Mouse (Mus musculus): ENCODE measurements around the gene Cd3g.

The Cd3g gene

DNA sequence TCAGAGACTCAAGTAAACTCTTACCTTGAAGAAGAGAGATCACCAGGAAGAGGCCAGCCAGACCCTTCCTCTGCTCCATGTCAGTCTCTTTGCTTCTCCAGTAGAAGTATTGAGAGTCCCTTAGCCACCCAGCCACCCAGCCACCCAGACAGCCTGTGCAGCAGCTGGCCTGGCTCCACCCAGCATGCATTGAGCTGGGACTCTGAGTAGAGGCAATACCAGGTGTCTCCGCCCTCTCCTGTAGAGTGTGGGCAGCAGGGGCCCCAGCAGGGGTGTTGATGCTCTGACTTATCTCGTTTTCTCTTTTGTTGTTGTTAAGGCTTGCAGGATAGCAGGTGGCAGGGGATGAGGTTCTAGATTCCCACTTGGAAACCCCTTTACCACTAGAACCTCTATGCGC, at the start of gene Cd3g:
Cd3g (minus strand) TSS at position 190 of the 400 bp plus-strand sequence.
- DNase-seq (ENCODE audit: low spot score) = no peak

- no peak for DNase-seq (ENCODE audit: low spot score)
Observed at GRCm38 (mm10) chr9:45027376-45027775, 47.1 kb upstream of the Cd3g start.

DNA sequence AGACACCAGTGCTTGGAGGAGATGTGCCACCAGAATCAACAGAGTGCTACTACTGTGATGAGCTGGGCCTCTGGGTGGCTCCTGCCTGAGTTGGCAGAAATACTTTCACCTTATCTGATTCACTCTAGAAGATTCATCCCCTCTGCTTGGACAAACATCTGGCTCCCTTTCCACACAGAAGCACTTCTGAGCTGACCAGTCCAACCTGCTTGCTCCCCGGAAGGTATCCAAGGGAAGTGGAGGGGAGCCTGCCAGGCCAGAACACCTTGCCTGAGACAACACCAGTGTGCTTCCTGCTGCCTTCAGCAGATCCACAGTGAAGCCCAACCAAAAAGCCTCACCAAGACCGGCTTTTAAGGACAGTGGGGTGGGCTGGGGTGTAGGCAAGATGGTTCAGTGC, 44.0 kb upstream of the Cd3g start:
- DNase-seq (ENCODE audit: low spot score) = no peak

- no peak for DNase-seq (ENCODE audit: low spot score)
Observed at GRCm38 (mm10) chr9:45023638-45024037, 43.4 kb upstream of the Cd3g start.

- DNase-seq (ENCODE audit: low spot score) = peak; percentile 41
Observed at GRCm38 (mm10) chr9:45022800-45023199, 42.6 kb upstream of the Cd3g start.

- no peak for DNase-seq (ENCODE audit: low spot score)
Observed at GRCm38 (mm10) chr9:45018031-45018430, 37.8 kb upstream of the Cd3g start.

GRCm38 (mm10) chr9:45015841-45016240, 35.6 kb upstream of the Cd3g start:
- DNase-seq (ENCODE audit: low spot score) = no peak

- no peak for DNase-seq (ENCODE audit: low spot score)
Observed at GRCm38 (mm10) chr9:45014879-45015278, 34.6 kb upstream of the Cd3g start.

GRCm38 (mm10) chr9:45011291-45011690, 31.1 kb upstream of the Cd3g start:
- no peak for DNase-seq (ENCODE audit: low spot score)

GRCm38 (mm10) chr9:45010461-45010860, 30.2 kb upstream of the Cd3g start:
- no peak for DNase-seq (ENCODE audit: low spot score)

GRCm38 (mm10) chr9:45009180-45010078, 29.2 kb upstream of the Cd3g start, which contains the start of gene Cd3e:
TSS of gene Cd3e (minus strand) at chr9:45009627.
- no peak for DNase-seq (ENCODE audit: low spot score)

- DNase-seq (ENCODE audit: low spot score) = no peak
Observed at GRCm38 (mm10) chr9:45008342-45008741, 28.1 kb upstream of the Cd3g start.

DNA sequence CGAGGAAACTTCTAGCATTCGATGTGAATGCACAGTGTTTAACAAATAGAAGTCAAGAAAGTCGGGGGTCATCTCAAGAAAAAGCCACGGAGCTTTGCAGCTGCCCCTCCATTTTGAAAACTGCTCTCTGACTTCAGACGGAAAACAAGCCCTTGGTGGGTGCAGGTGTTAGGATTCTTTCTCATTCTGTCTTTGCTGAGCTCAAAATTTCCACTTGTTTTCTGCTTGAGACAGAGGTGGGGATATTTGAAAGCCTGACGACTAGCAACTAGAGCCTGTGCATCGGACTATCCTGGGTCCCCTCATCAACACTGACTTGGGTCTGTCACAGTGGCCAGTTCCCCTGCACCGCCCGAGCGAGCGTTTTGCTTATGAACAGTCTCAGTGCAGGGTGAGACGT, 27.2 kb upstream of the Cd3g start:
- no peak for DNase-seq (ENCODE audit: low spot score)

DNA sequence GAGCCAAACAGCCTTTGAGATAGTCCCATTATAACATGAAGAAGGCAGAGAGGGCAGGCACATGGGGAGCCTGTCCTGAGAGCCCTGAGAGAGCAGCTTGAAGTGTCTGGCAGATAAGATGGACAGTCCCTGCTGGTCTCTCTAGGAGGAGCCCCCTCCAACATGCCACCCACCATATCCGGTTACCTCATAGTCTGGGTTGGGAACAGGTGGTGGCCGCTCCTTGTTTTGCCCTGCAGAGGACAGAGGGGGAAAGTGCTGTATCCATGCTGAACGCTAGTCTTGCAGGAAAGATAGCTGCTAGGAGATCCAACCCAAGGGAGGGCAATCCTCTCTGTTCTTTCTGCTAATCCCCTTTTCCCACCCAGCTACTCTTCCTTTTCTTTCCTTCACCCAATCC, 20.0 kb upstream of the Cd3g start:
- no peak for DNase-seq (ENCODE audit: low spot score)

GRCm38 (mm10) chr9:44999776-45000175, 19.5 kb upstream of the Cd3g start:
- no peak for DNase-seq (ENCODE audit: low spot score)

GRCm38 (mm10) chr9:44999171-44999570, 18.9 kb upstream of the Cd3g start:
- no peak for DNase-seq (ENCODE audit: low spot score)

DNA sequence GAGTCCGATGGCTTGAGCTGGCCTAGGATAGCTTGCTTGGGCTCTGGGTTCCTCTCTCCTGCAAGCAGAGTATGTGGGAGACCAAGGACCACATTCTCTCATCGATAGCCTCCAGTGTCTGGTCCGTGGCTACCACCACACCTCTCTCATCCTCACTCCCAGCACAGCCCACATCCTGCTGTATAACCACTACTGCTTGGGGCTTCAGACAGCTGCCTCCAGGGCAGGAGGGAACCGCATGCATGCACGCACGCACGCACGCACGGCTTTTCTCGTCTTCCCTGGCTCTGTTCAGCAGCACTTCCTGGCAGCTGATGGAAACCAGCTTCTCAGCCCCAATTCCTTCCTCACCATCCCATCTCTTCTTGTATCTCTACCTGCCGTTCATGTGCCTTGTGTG, 17.9 kb upstream of the Cd3g start:
- no peak for DNase-seq (ENCODE audit: low spot score)

- no peak for DNase-seq (ENCODE audit: low spot score)
Observed at GRCm38 (mm10) chr9:44996590-44996989, 16.4 kb upstream of the Cd3g start.

GRCm38 (mm10) chr9:44994962-44995361, 14.7 kb upstream of the Cd3g start:
- no peak for DNase-seq (ENCODE audit: low spot score)

- DNase-seq (ENCODE audit: low spot score) = no peak
Observed at GRCm38 (mm10) chr9:44993268-44993667, 13.0 kb upstream of the Cd3g start.

DNA sequence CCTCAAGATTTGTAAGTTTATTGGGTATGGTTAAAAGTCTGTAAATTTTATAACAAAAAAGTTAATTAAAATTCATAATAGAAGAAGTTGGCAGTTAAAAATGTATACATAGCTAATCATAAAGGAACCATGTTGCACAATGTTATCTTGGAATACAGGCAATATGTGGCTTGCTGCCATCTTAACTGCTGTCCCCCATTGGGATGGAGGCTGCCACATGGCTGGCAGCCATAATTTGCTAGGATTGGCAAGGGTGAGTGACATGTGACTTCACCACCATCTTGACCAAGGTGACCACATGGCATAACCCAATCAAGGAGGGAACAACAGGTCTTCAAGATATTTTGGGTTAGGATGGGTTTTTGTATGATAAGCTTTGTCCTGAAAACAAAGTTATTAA, 12.0 kb upstream of the Cd3g start:
- no peak for DNase-seq (ENCODE audit: low spot score)

- no peak for DNase-seq (ENCODE audit: low spot score)
Observed at GRCm38 (mm10) chr9:44991821-44992220, 11.6 kb upstream of the Cd3g start.

DNA sequence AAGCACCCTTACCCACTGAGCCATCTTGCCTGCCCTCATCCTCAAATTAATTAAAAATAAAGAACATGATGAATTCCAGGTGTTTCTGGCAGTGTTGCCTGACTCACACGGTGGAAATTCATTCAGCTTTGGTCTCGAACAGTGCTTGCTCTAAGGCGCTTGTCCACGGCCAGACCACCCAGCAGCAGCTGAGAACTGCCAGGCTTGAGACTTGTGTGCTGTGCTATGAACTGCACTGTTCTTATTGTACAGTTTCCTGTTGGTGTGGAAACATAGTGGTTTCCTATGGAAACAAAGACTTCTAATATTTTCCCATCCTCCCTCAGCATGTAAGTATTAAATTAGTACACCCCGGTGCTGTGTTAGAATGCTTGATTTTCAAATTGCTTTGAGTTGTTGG, 6.7 kb upstream of the Cd3g start:
- no peak for DNase-seq (ENCODE audit: low spot score)

DNA sequence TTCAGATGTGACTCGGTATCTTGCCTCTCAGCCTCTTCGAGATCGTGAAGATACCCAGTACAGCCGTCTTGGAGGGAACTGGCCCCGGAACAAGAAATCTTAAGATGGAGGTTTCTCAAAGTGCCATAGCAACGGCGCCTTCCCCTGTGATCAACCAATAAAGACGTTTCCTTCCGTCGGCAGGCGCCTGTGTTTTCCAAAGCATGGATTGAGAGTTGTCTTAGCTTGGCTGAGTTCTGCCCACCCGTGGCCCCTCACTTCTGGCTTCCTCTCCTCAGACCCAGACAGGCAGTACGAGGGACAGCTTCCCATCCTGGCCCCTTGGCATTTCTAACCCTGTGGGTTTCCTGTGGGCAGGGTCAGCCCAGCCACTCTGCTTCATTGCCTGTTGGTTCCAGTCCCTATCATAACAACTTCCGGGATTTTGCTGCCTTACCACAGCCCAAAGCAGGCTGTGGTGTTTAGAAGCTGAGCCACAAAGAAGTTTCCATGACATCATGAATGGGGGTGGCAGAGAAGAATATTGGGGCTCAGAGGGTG, 6.1 kb upstream of the Cd3g start:
- DNase-seq (ENCODE audit: low spot score) = no peak
